Mouse (Mus musculus): ENCODE results near the gene Ttll11. TPM values are rescaled to one million over a fixed set of nuclear protein-coding genes. Genes with fewer than 3 reads are reported as not detected.

The Ttll11 gene
- total RNA-seq, 2 experiments from 2014 or later, result 0.04 TPM; not detected in 1

GRCm38 (mm10) chr2:35859708-35860393, 119.9 kb downstream of the Ttll11 start:
- ATAC-seq (replicated peaks; ENCODE audit: poor library complexity), result no peak

GRCm38 (mm10) chr2:35858281-35858680, 121.4 kb downstream of the Ttll11 start:
- ATAC-seq (replicated peaks; ENCODE audit: poor library complexity), result no peak

- ATAC-seq (replicated peaks; ENCODE audit: poor library complexity), result no peak
These were observed 122.8 kb downstream of the Ttll11 start for GRCm38 (mm10) chr2:35856901-35857300.

- ATAC-seq (replicated peaks; ENCODE audit: poor library complexity), result peak; percentile 94
These were observed 124.8 kb downstream of the Ttll11 start for GRCm38 (mm10) chr2:35854877-35855276.

GRCm38 (mm10) chr2:35852971-35853370, 126.7 kb downstream of the Ttll11 start:
- ATAC-seq (replicated peaks; ENCODE audit: poor library complexity), result no peak

GRCm38 (mm10) chr2:35852164-35852509, 127.6 kb downstream of the Ttll11 start:
- no peak for ATAC-seq (replicated peaks; ENCODE audit: poor library complexity)

GRCm38 (mm10) chr2:35851420-35852163, 128.1 kb downstream of the Ttll11 start:
- ATAC-seq (replicated peaks; ENCODE audit: poor library complexity), result no peak

GRCm38 (mm10) chr2:35849632-35850230, 130.0 kb downstream of the Ttll11 start:
- ATAC-seq (replicated peaks; ENCODE audit: poor library complexity), result no peak

- ATAC-seq (replicated peaks; ENCODE audit: poor library complexity), result no peak
These were observed 133.9 kb downstream of the Ttll11 start for GRCm38 (mm10) chr2:35845611-35846504.

- no peak for ATAC-seq (replicated peaks; ENCODE audit: poor library complexity)
These were observed 135.6 kb downstream of the Ttll11 start for GRCm38 (mm10) chr2:35843896-35844690.

GRCm38 (mm10) chr2:35842780-35843474, 136.8 kb downstream of the Ttll11 start:
- ATAC-seq (replicated peaks; ENCODE audit: poor library complexity), result no peak

- ATAC-seq (replicated peaks; ENCODE audit: poor library complexity), result peak; percentile 5; the same call in 1 of the 2 replicates
These were observed 137.8 kb downstream of the Ttll11 start for GRCm38 (mm10) chr2:35841841-35842420.

- ATAC-seq (replicated peaks; ENCODE audit: poor library complexity), result peak; percentile 84
These were observed 138.5 kb downstream of the Ttll11 start for GRCm38 (mm10) chr2:35840956-35841816.

GRCm38 (mm10) chr2:35838751-35839479, 140.8 kb downstream of the Ttll11 start:
- ATAC-seq (replicated peaks; ENCODE audit: poor library complexity), result no peak

GRCm38 (mm10) chr2:35834198-35834913, 145.4 kb downstream of the Ttll11 start:
- ATAC-seq (replicated peaks; ENCODE audit: poor library complexity), result no peak

- ATAC-seq (replicated peaks; ENCODE audit: poor library complexity), result no peak
These were observed 146.2 kb downstream of the Ttll11 start for GRCm38 (mm10) chr2:35833546-35833945.
